Mouse (Mus musculus) liver, embryonic 15.5 days (tissue): ENCODE measurements around the gene Dcst2. TPM values are rescaled to one million over a fixed set of nuclear protein-coding genes. Genes with fewer than 3 reads are reported as not detected.

Experiments used
- ATAC-seq: fragments of 200-750 bp; cut with Nextera tagmentation; 2 replicates; pipeline ENCODE4 v1.8.0; 2017; ENCODE audit warnings: moderate number of reproducible peaks, mild to moderate bottlenecking, moderate library complexity; ENCODE audit not compliant: insufficient read depth
- H3K27ac ChIP-seq: fragments of 300-500 bp; sonication (generic); replicated peaks from 2 replicates; pipeline ENCODE4 v1.5.1; 2015; ENCODE audit warnings: mild to moderate bottlenecking, inconsistent platforms
- H3K27me3 ChIP-seq: fragments of 300-500 bp; sonication (generic); 2 replicates; pipeline ENCODE4 v1.6.1; 2015; ENCODE audit warnings: mild to moderate bottlenecking, inconsistent platforms
- H3K36me3 ChIP-seq: fragments of 300-500 bp; sonication (generic); replicated peaks from 2 replicates; pipeline ENCODE4 v1.6.1; 2015; ENCODE audit warnings: moderate library complexity, mild to moderate bottlenecking, inconsistent platforms
- H3K4me1 ChIP-seq: fragments of 300-500 bp; sonication (generic); replicated peaks from 2 replicates; pipeline ENCODE4 v1.6.1; 2015; ENCODE audit warnings: inconsistent platforms
- H3K4me2 ChIP-seq: fragments of 300-500 bp; sonication (generic); 2 replicates; pipeline ENCODE4 v1.6.1; 2015; ENCODE audit warnings: moderate library complexity, mild to moderate bottlenecking, inconsistent platforms
- H3K4me3 ChIP-seq: fragments of 300-500 bp; sonication (generic); replicated peaks from 2 replicates; pipeline ENCODE4 v1.5.1; 2015; ENCODE audit warnings: mild to moderate bottlenecking, inconsistent platforms
- H3K9ac ChIP-seq: fragments of 300-500 bp; sonication (generic); 2 replicates; pipeline ENCODE4 v1.6.1; 2015; ENCODE audit warnings: moderate library complexity, mild to moderate bottlenecking, inconsistent platforms
- H3K9me3 ChIP-seq: fragments of 300-500 bp; sonication (generic); replicated peaks from 2 replicates; pipeline ENCODE4 v1.6.1; 2016; ENCODE audit warnings: inconsistent platforms
- WGBS: fragments of 180-500 bp; shearing (Covaris S2); methylation state at CpG from one replicate; pipeline ENCODE4 v1.1.7; 2015; ENCODE audit warnings: mixed read lengths; ENCODE audit not compliant: insufficient replicate concordance; 5-methylcytosine and 5-hydroxymethylcytosine counted together
- polyA plus RNA-seq: library from polyadenylated mRNA; unstranded; fragments of >200 nt; fragmentation: Nextera tagmentation; extraction: Ambion mirVana; gene quantifications from 2 replicates; pipeline ENCODE4 v1.2.1, GENCODE M21; 2015

Gene Dcst2
- polyA plus RNA-seq, 1 experiment from 2014 or later, result 0.06 TPM

DNA sequence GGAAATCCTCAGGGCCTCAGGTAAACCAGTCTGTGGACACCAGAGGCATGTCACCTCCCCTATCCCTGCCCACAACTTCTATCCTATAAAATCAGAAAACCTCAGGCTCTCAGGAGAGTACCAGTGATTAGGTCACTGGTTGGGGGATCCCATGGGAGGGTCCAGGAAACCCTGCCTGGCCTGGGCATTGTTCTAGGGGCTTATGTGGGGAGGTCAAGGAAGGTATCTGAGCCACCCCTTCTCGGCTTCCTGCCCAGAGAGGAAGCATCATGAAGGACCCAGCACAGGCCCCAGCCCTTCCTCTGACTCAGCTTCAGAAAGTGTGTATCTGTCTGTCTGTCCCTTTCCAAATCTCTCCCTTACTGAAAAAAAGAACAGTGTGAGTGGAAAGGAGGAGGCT is 13.9 kb upstream of the Dcst2 start:
- 11% methylated on average over 1 of the region's 1 CpGs for WGBS
- 0 out of 2 replicates have a peak overlapping the region, but pooled peaks have one; percentile 82 for H3K4me2 ChIP-seq
- peaks cover 21% of the 10 kb centered on the region for H3K4me1 ChIP-seq
- no peak overlapping the region for H3K4me3 ChIP-seq
- H3K27me3 ChIP-seq, result peaks cover 63% of the 10 kb centered on the region
- no peaks in the 10 kb centered on the region for H3K9me3 ChIP-seq
- no peak for ATAC-seq
- H3K36me3 ChIP-seq, result no peaks in the 10 kb centered on the region
- no peak overlapping the region for H3K27ac ChIP-seq
- H3K9ac ChIP-seq, result no peak overlapping the region

DNA sequence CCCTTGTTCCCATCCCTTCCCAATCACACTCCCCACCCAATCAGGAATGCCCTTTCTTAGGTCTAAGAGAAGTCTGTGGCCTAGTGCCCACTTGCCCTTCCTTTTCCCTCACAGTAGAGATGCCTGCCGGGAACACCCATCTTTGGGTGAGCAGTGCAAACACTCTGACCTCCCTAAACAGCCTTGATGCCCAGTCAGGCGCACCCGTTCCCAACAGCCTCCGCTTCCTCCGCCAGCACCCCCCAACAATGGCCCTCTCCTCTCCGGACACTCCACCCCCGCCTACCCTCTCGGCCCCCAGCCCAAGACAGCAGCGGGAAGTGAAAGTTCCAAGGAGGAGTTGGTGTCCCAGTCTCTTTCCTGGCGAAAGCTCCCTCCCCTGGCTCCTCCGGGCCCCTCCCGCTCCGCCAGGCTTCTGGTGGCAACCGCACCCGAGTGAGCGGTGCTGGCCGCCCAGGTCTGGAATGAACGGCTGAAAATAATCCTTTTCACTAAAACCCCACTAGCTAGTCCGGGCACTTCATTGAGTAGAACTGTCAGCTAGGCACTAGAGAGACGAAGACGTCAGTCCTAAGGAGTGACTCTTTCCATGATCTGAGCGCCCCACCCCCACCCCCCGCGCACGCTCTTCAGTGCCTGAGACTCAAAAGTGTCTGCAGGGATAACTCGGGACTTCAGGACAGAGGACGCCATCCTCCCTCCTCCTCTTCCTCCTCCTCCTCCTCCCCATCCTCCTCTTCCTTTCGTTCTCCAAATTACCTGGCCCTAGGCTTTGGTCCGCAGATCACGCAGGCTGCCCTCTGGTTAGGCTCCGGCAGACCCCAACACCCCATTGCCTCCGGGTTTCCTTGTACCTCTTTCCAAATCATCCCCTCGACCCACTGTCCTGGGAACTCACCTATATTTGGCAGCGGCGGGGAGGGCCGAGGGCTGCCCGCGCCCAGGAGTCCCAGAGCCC is 12.6 kb upstream of the Dcst2 start:
- peaks cover 22% of the 10 kb centered on the region for H3K4me1 ChIP-seq
- WGBS, result 3% methylated on average over 38 of the region's 38 CpGs
- H3K27me3 ChIP-seq, result peaks cover 73% of the 10 kb centered on the region
- no peak overlapping the region for H3K27ac ChIP-seq
- peak overlapping the region; percentile 37 for H3K9ac ChIP-seq
- no peak for ATAC-seq
- no peaks in the 10 kb centered on the region for H3K36me3 ChIP-seq
- peak overlapping the region; percentile 82 for H3K4me2 ChIP-seq
- no peaks in the 10 kb centered on the region for H3K9me3 ChIP-seq
- H3K4me3 ChIP-seq, result peak overlapping the region; percentile 58

DNA sequence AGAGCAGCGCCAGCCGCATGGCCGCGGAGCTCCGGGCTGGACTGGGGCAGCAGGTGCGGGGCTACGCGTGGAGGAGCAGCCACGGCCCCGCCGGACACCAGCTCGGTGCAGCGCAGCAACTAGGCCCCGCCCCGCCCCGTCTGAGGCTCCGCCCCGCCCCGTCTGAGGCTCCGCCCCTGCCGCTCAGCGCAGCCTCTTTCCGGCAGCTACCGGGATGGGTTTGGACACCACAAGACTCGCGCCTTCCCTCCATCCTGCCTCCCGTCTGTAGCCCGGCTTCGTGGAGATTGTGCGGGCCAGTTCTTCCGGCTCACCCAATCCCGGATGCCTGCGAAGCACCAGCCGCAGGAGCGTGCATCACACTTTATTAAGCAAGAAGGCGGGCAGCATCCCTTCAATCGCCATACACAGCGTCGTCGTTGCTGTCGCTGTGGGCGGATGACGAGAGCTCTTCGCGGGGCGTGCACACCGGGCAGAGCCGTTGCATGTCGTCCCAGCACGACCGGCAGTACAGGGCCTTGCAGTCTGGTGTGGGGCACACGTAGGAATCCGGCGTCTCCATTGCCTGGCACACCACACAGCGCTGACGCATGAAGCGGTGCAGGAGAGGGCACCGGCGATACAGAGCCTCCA is 11.8 kb upstream of the Dcst2 start, which contains the start of gene Adam15:
TSS of gene Adam15 (minus strand) at position 128 of the 633 bp plus-strand sequence.
- peak within 1 kb of the TSS; percentile 37 for H3K9ac ChIP-seq
- H3K27me3 ChIP-seq, result peaks cover 75% of the 10 kb centered on the region
- no peaks in the 10 kb centered on the region for H3K36me3 ChIP-seq
- peak; percentile 68 for ATAC-seq
- H3K27ac ChIP-seq, result no peak within 1 kb of the TSS
- peak within 1 kb of the TSS; percentile 82 for H3K4me2 ChIP-seq
- H3K4me1 ChIP-seq, result peaks cover 26% of the 10 kb centered on the region
- H3K9me3 ChIP-seq, result no peaks in the 10 kb centered on the region
- H3K4me3 ChIP-seq, result peak within 1 kb of the TSS; percentile 58
- 2% methylated on average over 59 of the region's 59 CpGs for WGBS

DNA sequence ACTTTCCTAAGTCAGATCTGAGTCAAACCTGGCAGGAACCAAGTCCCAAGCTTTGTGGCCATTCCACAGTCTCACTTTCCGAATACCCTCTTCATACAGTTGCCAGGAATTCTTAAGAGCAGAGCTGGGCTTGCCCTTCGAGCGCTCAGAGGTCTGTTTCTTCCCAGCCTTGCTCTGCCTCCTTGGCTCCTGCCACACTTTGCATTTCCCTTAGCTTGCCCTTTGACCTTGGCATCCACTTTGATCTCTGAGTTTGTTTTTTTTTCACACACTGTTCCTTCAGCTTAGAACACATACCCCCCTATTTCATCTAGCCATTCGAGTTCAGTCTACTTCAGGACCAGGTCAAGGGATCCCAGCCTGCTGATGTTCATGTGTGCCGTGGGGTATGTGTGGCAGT is 10.5 kb upstream of the Dcst2 start:
- Histone ChIP-seq H3K4me3 (no peak overlapping the region), H3K4me2 (no peak overlapping the region), H3K27ac (no peak overlapping the region), H3K9me3 (no peaks in the 10 kb centered on the region), H3K36me3 (no peaks in the 10 kb centered on the region), H3K4me1 (peaks cover 26% of the 10 kb centered on the region), H3K9ac (no peak overlapping the region), H3K27me3 (peaks cover 80% of the 10 kb centered on the region)
- ATAC-seq, result no peak
- 60% methylated on average over 5 of the region's 5 CpGs for WGBS

DNA sequence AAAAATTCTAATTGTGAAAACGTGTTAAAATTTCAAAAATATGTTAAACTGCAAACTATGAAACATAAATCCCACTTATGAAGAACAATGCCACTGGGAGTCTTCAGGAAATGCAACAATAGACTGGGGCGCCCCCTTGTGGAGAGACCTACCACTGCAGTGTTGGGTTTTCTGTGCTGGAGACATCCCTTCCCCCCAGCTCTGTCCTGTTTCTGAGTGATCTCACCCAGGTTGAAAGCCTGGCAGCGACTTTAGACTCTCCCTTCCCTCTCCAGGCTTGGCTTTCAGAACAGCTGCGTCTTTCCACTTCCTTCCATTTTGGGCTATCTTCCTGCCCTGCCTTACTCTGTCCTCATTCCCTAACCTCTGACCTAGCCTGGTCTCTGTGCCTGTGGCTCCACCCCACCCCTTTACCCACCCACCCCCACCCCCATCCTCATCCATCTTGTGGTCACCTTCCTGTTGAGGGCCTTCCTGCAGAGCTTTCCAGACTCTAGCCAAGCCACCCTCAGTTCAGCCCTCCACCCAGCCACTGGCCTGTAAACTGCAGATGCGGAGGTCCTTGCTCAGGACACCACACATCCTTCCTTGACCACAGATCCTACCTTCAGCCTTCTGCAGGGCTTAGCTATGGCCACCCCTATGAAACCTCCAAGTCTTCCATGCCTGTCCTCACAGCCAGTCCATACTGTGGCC is 6.8 kb upstream of the Dcst2 start:
- H3K4me1 ChIP-seq, result peaks cover 11% of the 10 kb centered on the region
- H3K9me3 ChIP-seq, result no peaks in the 10 kb centered on the region
- no peak overlapping the region for H3K9ac ChIP-seq
- no peak overlapping the region for H3K4me3 ChIP-seq
- no peaks in the 10 kb centered on the region for H3K36me3 ChIP-seq
- H3K27me3 ChIP-seq, result peaks cover 46% of the 10 kb centered on the region
- no peak overlapping the region for H3K4me2 ChIP-seq
- no peak overlapping the region for H3K27ac ChIP-seq
- WGBS, result 14% methylated on average over 5 of the region's 5 CpGs
- no peak for ATAC-seq

DNA sequence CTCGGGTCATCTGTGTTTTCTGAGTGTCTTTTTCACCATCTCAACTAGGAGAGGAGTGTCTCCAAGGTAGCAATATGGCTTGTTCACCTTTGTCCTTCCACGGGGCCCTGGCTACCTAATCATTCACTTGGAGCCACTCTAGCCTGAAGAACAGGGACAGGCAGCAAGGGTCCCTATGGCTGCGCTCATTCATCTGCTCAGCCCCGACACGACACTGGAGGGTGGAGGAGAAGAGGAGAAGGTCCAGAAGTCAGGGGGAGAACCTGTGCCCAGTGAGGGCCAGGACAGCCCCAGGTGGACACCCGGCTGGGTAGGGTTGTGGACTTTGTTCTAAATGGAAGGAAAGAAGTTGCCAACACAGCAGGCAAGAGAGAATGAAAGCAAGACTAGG is 6.3 kb upstream of the Dcst2 start:
- no peak overlapping the region for H3K4me2 ChIP-seq
- H3K9ac ChIP-seq, result no peak overlapping the region
- WGBS, result 52% methylated on average over 6 of the region's 6 CpGs
- no peaks in the 10 kb centered on the region for H3K36me3 ChIP-seq
- no peaks in the 10 kb centered on the region for H3K9me3 ChIP-seq
- no peak overlapping the region for H3K4me3 ChIP-seq
- H3K27ac ChIP-seq, result no peak overlapping the region
- H3K4me1 ChIP-seq, result peaks cover 5% of the 10 kb centered on the region; the same call in 1 of the 2 replicates
- H3K27me3 ChIP-seq, result peaks cover 40% of the 10 kb centered on the region
- ATAC-seq, result no peak

DNA sequence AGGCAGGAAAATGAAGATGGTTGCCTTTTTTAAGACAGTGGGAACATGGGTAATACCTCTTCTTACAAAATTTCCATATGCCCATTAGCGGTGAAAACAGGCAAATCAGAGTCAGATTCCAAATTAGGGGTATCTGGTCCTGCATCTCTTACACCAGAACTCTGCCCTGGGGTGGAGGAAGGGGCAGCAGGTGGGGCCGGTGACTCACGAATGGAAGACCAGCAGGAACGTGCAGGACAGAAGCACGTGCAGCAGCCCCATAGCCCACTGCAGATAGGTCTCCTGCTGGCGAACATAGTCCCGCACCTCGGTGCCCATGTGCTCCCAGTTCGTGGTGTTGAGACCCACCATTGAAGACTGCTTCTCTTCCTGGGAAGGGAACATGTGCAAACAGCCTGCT is 5.7 kb upstream of the Dcst2 start:
- H3K27me3 ChIP-seq, result peaks cover 36% of the 10 kb centered on the region

DNA sequence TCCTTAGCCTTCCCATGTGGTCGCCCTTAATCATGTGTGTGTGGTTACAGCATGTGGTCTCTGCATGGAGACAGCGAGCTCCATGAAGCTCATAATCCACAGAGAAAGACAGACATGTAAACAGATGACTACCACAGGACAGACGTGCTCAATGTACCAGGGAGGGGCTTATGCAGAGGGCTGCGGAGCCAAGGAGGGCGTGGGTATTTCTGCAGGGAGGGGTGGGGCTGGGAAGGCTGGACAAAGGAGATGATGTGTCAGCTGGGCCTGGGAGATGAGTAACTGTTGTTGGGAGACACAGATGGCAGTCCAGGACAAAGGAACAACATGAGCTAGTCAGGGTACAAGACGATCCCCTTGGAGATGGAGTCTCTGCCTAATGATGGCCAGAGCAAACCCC is 2.1 kb upstream of the Dcst2 start:
- no peaks in the 10 kb centered on the region for H3K36me3 ChIP-seq
- H3K9ac ChIP-seq, result no peak overlapping the region
- 51% methylated on average over 6 of the region's 6 CpGs for WGBS
- H3K4me2 ChIP-seq, result no peak overlapping the region
- H3K27ac ChIP-seq, result no peak overlapping the region
- H3K4me1 ChIP-seq, result no peaks in the 10 kb centered on the region; the same call in 1 of the 2 replicates
- H3K27me3 ChIP-seq, result peaks cover 6% of the 10 kb centered on the region
- H3K4me3 ChIP-seq, result no peak overlapping the region
- ATAC-seq, result no peak
- no peaks in the 10 kb centered on the region for H3K9me3 ChIP-seq

More for the DNA sequence above, 5.7 kb upstream of the Dcst2 start:
- 57% methylated on average over 9 of the region's 9 CpGs for WGBS
- ATAC-seq, result no peak
- H3K4me1 ChIP-seq, result peaks cover 5% of the 10 kb centered on the region; the same call in 1 of the 2 replicates
- H3K4me3 ChIP-seq, result no peak overlapping the region
- no peak overlapping the region for H3K9ac ChIP-seq
- no peaks in the 10 kb centered on the region for H3K9me3 ChIP-seq
- H3K4me2 ChIP-seq, result no peak overlapping the region
- H3K27ac ChIP-seq, result no peak overlapping the region
- H3K36me3 ChIP-seq, result no peaks in the 10 kb centered on the region

DNA sequence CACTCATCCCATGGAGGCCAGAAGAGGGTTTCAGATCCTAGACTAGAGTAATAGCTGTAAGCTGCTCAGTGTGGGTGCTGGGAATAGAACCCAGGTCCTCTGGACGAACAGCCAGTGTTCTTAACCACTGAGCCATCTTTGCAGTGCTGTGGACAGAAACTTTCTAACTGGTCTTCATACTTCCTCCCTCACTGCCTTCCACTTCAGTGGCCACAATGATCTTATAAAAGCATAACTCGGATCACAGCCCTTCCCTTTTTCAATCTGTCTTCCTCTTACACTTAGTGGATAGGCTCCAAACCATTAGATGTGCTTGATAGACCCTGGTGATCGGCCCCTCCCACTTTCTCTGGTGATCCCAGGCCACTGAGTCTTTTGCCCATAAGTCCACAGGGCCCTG is 1.5 kb upstream of the Dcst2 start:
- Histone ChIP-seq H3K9me3 (no peaks in the 10 kb centered on the region), H3K27me3 (peaks cover 6% of the 10 kb centered on the region), H3K4me2 (no peak overlapping the region), H3K4me3 (no peak overlapping the region), H3K9ac (no peak overlapping the region), H3K27ac (no peak overlapping the region), H3K4me1 (no peaks in the 10 kb centered on the region), H3K36me3 (no peaks in the 10 kb centered on the region)
- 22% methylated on average over 3 of the region's 3 CpGs for WGBS
- no peak for ATAC-seq

DNA sequence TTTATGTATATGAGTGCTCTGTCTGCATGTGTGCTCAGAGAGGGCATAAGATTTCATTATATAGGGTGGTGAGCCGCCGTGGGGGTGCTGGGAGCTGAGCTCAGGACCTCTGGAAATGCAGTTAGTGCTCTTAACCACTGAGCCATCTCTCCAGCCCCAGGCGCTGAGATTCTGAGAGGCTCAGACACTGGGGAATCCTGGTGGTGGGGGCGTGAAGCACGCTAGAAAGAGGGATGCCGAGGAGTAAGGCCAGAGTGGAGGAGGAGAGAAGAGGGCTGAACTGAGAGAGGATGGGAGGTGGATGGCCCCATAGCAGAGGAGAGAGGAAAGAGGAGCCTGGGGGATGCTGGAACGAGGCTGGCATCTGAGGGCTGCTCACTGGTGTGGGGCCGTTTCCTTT is 2.9 kb downstream of the Dcst2 start:
- Histone ChIP-seq H3K9ac (no peak overlapping the region), H3K27me3 (peaks cover 5% of the 10 kb centered on the region), H3K36me3 (no peaks in the 10 kb centered on the region), H3K4me2 (no peak overlapping the region), H3K27ac (no peak overlapping the region), H3K4me3 (no peak overlapping the region), H3K4me1 (no peaks in the 10 kb centered on the region), H3K9me3 (no peaks in the 10 kb centered on the region)
- WGBS, result 67% methylated on average over 8 of the region's 8 CpGs
- no peak for ATAC-seq

DNA sequence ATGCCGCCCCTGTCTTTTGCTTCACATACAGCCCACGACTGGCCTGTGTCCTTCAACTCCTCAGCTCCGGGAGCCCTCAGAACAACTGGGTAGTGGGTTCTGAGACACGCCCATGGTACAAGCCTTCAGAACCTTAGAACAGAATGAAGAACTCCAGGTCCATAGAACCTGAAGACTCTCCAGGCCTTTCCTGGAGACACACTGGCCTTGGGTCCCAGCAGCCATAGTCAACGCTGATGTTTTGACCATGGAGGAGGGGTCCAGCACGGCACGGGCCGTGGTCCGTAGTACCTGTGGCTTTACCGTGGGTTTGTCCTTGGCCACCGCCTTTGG is 3.3 kb downstream of the Dcst2 start, which contains the start of gene Dcst1:
TSS of gene Dcst1 (minus strand) at position 101 of the 333 bp plus-strand sequence.
- Histone ChIP-seq H3K27ac (no peak within 1 kb of the TSS), H3K4me3 (no peak within 1 kb of the TSS), H3K27me3 (peaks cover 5% of the 10 kb centered on the region), H3K36me3 (no peaks in the 10 kb centered on the region), H3K9me3 (no peaks in the 10 kb centered on the region), H3K9ac (no peak within 1 kb of the TSS), H3K4me2 (no peak within 1 kb of the TSS), H3K4me1 (no peaks in the 10 kb centered on the region)
- 77% methylated on average over 11 of the region's 11 CpGs for WGBS
- no peak for ATAC-seq
